Mouse (Mus musculus): ENCODE measurements at regions not wholly inside any gene's neighbourhood (a gene's known extent, or its start where the extent isn't known, plus 50 kb on each side); places are given as distances from the start of the nearest gene placed in this dataset.

DNA sequence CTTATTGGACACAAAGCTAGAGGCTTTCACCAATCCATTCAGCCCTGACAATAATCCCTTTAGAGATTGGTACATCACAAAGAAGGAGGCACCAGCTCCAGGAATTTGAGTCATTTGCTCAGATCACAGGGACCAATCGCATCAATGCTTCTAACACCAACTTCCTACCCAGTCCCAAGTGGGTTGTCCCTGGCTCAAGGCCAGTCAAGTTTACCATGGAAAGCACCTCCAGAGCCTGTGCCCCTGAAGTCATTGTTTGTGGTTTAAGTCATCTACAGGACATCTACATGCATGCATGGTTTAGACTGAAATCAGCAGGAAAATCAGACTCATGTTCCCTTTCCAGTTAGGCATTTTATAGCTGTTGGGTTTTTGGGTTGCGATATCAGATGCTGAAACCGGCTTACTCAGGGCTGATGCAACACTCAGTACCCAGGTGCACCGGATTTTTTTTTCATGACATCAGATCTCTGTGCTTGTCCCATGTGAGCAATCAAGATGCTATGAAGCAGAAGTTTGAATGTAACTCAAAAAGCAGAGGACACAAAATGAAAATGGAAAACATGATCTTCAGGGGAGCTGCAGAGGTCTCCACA lies 50.3 kb upstream of the Sh3bp4 start:
- Histone ChIP-seq H3K27ac (no peak overlapping the region), H3K9ac (no peak overlapping the region), H3K4me3 (no peak overlapping the region), H3K4me1 (no peaks in the 10 kb centered on the region; the same call in 1 of the 2 replicates), H3K27me3 (replicated peaks) (no peaks in the 10 kb centered on the region), H3K36me3 (no peaks in the 10 kb centered on the region), H3K4me2 (replicated peaks) (no peak overlapping the region), H3K9me3 (no peaks in the 10 kb centered on the region)
- ATAC-seq (ENCODE audit: low FRiP score, low read depth) = no peak
- 91% methylated on average over 4 of the region's 4 CpGs for WGBS
